Mouse (Mus musculus) spleen, postnatal 10 days (tissue): Measurements from ENCODE around the gene Clca3a1.
"Not testable (repeated sequence)": the region's sequence is repeated elsewhere in the genome, so short reads cannot be mapped to it uniquely, and the experiment has no call there.

Experiments used
- DNase-seq, 2 experiments: peaks; one replicate each; pipeline ENCODE4 v3.0.0; 2021 to 2022; ENCODE audit warnings: low spot score in 2 of 2

Clca3a1 gene

GRCm38 (mm10) chr3:144760592-144761309 lies at the start of gene Clca3a1:
Gene Clca3a1 (minus strand): TSS chr3:144760977.
- DNase-seq, result peak in 1 of 2 experiments; percentile 35

- DNase-seq, result not testable (repeated sequence)
Observed at GRCm38 (mm10) chr3:144808153-144808925, 47.6 kb upstream of the Clca3a1 start.

GRCm38 (mm10) chr3:144806626-144807025 lies 45.8 kb upstream of the Clca3a1 start:
- DNase-seq, result not testable (repeated sequence)

GRCm38 (mm10) chr3:144801861-144802260 lies 41.1 kb upstream of the Clca3a1 start:
- peak in 1 of 2 experiments; percentile 50 for DNase-seq

- DNase-seq, result no peak
Observed at GRCm38 (mm10) chr3:144785181-144786148, 24.7 kb upstream of the Clca3a1 start.

GRCm38 (mm10) chr3:144765161-144765560 lies 4.4 kb upstream of the Clca3a1 start:
- DNase-seq, result no peak

GRCm38 (mm10) chr3:144761454-144761853 lies 677 bp upstream of the Clca3a1 start:
- no peak for DNase-seq

GRCm38 (mm10) chr3:144759719-144760118 lies 1.1 kb downstream of the Clca3a1 start:
- DNase-seq, result no peak

- DNase-seq, result not testable (repeated sequence)
Observed at GRCm38 (mm10) chr3:144756103-144756502, 4.7 kb downstream of the Clca3a1 start.

GRCm38 (mm10) chr3:144753120-144753519 lies 7.7 kb downstream of the Clca3a1 start:
- peak in 1 of 2 experiments; percentile 49 for DNase-seq

- DNase-seq, result not testable (repeated sequence)
Observed at GRCm38 (mm10) chr3:144749062-144749963, 11.5 kb downstream of the Clca3a1 start.

- DNase-seq, result not testable (repeated sequence)
Observed at GRCm38 (mm10) chr3:144747706-144748105, 13.1 kb downstream of the Clca3a1 start.

- not testable (repeated sequence) for DNase-seq
Observed at GRCm38 (mm10) chr3:144738396-144738795, 22.4 kb downstream of the Clca3a1 start.

GRCm38 (mm10) chr3:144736831-144737230 lies 23.9 kb downstream of the Clca3a1 start:
- peak in 1 of 2 experiments; percentile 72 for DNase-seq

- peak; percentile 59 to 78 for DNase-seq
Observed at GRCm38 (mm10) chr3:144723455-144723854, 37.3 kb downstream of the Clca3a1 start.

GRCm38 (mm10) chr3:144722566-144722965 lies 38.2 kb downstream of the Clca3a1 start:
- DNase-seq, result not testable (repeated sequence)

- DNase-seq, result no peak
Observed at GRCm38 (mm10) chr3:144721860-144722256, 38.9 kb downstream of the Clca3a1 start.

- no peak for DNase-seq
Observed at GRCm38 (mm10) chr3:144721077-144721859, 39.5 kb downstream of the Clca3a1 start.

GRCm38 (mm10) chr3:144719901-144720747 lies 40.7 kb downstream of the Clca3a1 start, which contains the start of gene Sh3glb1:
Gene Sh3glb1 (minus strand): TSS chr3:144720335.
- DNase-seq, result peak; percentile 99 to 100
